Mouse (Mus musculus): ENCODE results near the gene Ear14. TPM values are rescaled to one million over a fixed set of nuclear protein-coding genes. Genes with fewer than 3 reads are reported as not detected.
"Not testable (repeated sequence)": the region's sequence is repeated elsewhere in the genome, so short reads cannot be mapped to it uniquely, and the experiment has no call there.

Ear14 gene
- not detected in 2 replicates for polyA plus RNA-seq (2015; fragmentation: Nextera tagmentation; extraction: Ambion mirVana)

DNA sequence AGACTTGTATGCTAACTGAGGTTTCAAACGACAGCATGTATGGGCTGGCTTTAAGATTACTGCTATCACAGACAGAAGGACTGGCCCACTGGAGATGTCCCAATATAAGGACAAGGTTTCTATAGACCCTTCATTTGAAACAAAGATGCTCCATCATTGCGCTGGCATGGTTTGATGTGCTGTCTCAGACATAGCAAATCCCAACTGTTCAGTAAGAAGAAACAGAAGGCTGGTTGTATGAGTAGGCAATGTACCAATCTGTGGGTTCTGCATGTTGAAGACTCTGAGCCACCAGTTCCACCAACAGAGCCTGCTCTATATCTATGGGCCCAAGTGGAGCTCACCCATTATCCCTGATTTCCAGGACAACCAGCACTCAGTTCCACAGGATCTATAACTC is at the start of gene Ear14:
Gene Ear14, plus strand, starts transcription at position 277 of the 400 bp plus-strand sequence.
- H3K4me2 ChIP-seq (ENCODE audit: low read depth, low read length): no peak within 1 kb of the TSS
- no peaks in the 10 kb centered on the region for H3K27me3 ChIP-seq (ENCODE audit: insufficient read depth, low read length)
- H3K36me3 ChIP-seq (replicated peaks; ENCODE audit: insufficient read depth, low read length): no peaks in the 10 kb centered on the region
- no peak within 1 kb of the TSS for H3K27ac ChIP-seq (ENCODE audit: low read depth)
- no peaks in the 10 kb centered on the region for H3K9me3 ChIP-seq (ENCODE audit: low read length)
- H3K4me3 ChIP-seq (ENCODE audit: low read depth, low read length): no peak within 1 kb of the TSS
- no peak for ATAC-seq
- H3K9ac ChIP-seq (replicated peaks): no peak within 1 kb of the TSS
- TF ChIP-seq EP300 (IDR thresholded peaks at IDR 0.05; ENCODE audit: low read depth) (no peak), CTCF (IDR thresholded peaks at IDR 0.05; ENCODE audit: low read depth) (no peak)
- no peaks in the 10 kb centered on the region for H3K4me1 ChIP-seq (ENCODE audit: insufficient read depth)
- 76% methylated on average over 2 of the region's 2 CpGs for WGBS (ENCODE audit: insufficient replicate concordance)
- DNase-seq: no peak

DNA sequence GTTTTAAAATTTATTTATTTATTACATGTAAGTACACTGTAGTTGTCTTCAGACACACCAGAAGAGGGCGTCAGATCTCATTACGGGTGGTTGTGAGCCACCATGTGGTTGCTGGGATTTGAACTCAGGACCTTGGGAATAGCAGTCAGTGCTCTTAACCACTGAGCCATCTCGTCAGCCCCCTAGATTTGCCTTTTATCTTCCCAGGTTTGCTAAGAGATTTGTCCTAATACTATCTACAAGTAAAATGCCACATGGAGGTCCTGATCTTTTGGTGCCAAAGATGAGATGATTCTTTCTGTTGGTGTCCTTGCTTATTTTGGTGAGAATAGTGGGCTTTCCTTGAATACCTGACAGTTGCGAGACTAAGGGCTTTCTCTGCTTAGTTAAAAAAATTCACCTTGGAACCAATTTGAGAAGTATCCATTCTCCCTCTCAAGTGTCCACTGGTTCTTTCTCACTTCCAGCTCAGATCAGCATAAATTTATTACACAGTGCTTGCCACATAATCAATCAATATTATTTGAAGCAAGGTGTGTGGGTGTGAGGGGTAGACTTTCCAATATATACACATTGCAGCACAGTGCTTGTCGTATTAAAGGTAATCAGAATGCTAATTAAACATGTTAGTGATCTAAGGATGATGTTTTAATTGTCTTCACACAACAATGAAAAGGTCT is 47.0 kb upstream of the Ear14 start:
- ATAC-seq (no peak), DNase-seq (no peak)
- Histone ChIP-seq H3K36me3 (replicated peaks; ENCODE audit: insufficient read depth, low read length) (no peaks in the 10 kb centered on the region), H3K4me3 (ENCODE audit: low read depth, low read length) (no peak overlapping the region), H3K9ac (replicated peaks) (no peak overlapping the region), H3K27me3 (ENCODE audit: insufficient read depth, low read length) (no peaks in the 10 kb centered on the region), H3K27ac (ENCODE audit: low read depth) (no peak overlapping the region), H3K4me1 (ENCODE audit: insufficient read depth) (peaks cover 10% of the 10 kb centered on the region), H3K9me3 (ENCODE audit: low read length) (no peaks in the 10 kb centered on the region), H3K4me2 (ENCODE audit: low read depth, low read length) (no peak overlapping the region)
- TF ChIP-seq EP300 (IDR thresholded peaks at IDR 0.05; ENCODE audit: low read depth) (no peak), CTCF (IDR thresholded peaks at IDR 0.05; ENCODE audit: low read depth) (no peak)
- 77% methylated on average over 5 of the region's 5 CpGs for WGBS (ENCODE audit: insufficient replicate concordance)

DNA sequence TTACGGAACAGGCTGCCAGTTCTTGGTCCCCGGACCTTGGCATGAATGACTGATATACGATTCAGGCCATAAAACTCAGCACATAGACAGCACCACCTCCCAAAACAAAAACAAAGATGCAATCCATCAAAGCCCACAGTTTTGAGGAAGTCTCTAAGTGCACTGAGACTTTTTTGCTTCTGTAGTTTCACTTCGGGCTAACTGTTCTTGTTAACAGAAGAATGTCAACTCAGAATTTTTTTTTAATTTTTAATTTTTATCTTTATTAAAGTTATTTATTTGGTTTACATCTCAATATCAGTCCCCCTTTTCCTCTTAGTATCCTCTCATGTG is 46.5 kb upstream of the Ear14 start:
- Histone ChIP-seq H3K9ac (replicated peaks) (no peak overlapping the region), H3K27ac (ENCODE audit: low read depth) (no peak overlapping the region), H3K4me1 (ENCODE audit: insufficient read depth) (peaks cover 10% of the 10 kb centered on the region), H3K9me3 (ENCODE audit: low read length) (no peaks in the 10 kb centered on the region), H3K4me3 (ENCODE audit: low read depth, low read length) (no peak overlapping the region), H3K27me3 (ENCODE audit: insufficient read depth, low read length) (no peaks in the 10 kb centered on the region), H3K4me2 (ENCODE audit: low read depth, low read length) (no peak overlapping the region), H3K36me3 (replicated peaks; ENCODE audit: insufficient read depth, low read length) (no peaks in the 10 kb centered on the region)
- TF ChIP-seq CTCF (IDR thresholded peaks at IDR 0.05; ENCODE audit: low read depth): no peak
- TF ChIP-seq EP300 (IDR thresholded peaks at IDR 0.05; ENCODE audit: low read depth): no peak
- ATAC-seq (no peak), DNase-seq (no peak)
- WGBS (ENCODE audit: insufficient replicate concordance): 50% methylated on average over 4 of the region's 4 CpGs

DNA sequence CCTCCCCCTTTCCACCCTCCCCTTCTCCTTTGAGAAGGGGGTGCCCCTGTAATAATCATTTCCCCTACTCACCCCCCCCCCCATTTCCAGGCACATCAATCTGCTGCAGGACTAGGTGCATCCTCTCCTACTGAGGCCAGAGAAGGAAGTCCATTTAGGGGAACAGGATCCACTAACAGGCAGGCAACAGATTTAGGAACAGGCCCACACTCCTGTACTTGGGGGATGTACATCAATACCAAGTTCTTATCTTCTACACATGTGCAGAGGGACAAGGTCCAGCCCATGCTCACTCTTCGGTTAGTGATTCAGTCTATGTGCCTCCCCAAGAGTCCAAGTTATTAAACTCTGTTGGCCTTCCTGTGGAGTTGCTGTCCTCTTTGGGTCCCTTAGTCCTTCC is 46.1 kb upstream of the Ear14 start:
- Histone ChIP-seq H3K4me2 (ENCODE audit: low read depth, low read length) (no peak overlapping the region), H3K36me3 (replicated peaks; ENCODE audit: insufficient read depth, low read length) (no peaks in the 10 kb centered on the region), H3K9ac (replicated peaks) (no peak overlapping the region), H3K4me3 (ENCODE audit: low read depth, low read length) (no peak overlapping the region), H3K4me1 (ENCODE audit: insufficient read depth) (peaks cover 8% of the 10 kb centered on the region), H3K9me3 (ENCODE audit: low read length) (no peaks in the 10 kb centered on the region), H3K27ac (ENCODE audit: low read depth) (no peak overlapping the region), H3K27me3 (ENCODE audit: insufficient read depth, low read length) (no peaks in the 10 kb centered on the region)
- no peak for ATAC-seq
- DNase-seq: no peak
- TF ChIP-seq CTCF (IDR thresholded peaks at IDR 0.05; ENCODE audit: low read depth) (no peak), EP300 (IDR thresholded peaks at IDR 0.05; ENCODE audit: low read depth) (no peak)
- 80% methylated on average over 1 of the region's 1 CpGs for WGBS (ENCODE audit: insufficient replicate concordance)

DNA sequence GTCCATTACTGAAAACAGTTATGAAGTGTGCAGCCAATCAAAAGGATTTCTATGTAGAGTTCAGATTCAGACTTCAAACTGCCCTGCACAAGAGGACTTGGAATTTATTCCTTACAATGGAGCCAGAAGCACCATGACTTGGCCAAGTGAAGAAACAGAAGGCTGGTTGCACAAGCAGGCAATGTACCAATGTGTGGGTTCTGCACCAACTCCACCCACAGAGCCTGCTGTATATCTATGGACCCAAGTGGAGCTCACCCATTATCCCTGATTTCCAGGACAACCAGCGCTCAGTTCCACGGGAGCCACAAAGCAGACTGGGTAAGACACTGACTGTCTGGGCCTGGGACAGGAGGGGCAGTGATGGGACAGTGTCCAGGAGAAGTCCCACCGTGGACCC is 41.2 kb upstream of the Ear14 start, which contains the start of gene Rnase2b:
Gene Rnase2b, plus strand, starts transcription at position 285 of the 400 bp plus-strand sequence.
- WGBS (ENCODE audit: insufficient replicate concordance): 78% methylated on average over 3 of the region's 3 CpGs
- DNase-seq; H3K4me1 ChIP-seq (ENCODE audit: insufficient read depth); H3K4me2 ChIP-seq (ENCODE audit: low read depth, low read length); ATAC-seq; H3K4me3 ChIP-seq (ENCODE audit: low read depth, low read length); H3K27me3 ChIP-seq (ENCODE audit: insufficient read depth, low read length); H3K9ac ChIP-seq (replicated peaks); H3K9me3 ChIP-seq (ENCODE audit: low read length); H3K27ac ChIP-seq (ENCODE audit: low read depth); H3K36me3 ChIP-seq (replicated peaks; ENCODE audit: insufficient read depth, low read length): not testable (repeated sequence)

DNA sequence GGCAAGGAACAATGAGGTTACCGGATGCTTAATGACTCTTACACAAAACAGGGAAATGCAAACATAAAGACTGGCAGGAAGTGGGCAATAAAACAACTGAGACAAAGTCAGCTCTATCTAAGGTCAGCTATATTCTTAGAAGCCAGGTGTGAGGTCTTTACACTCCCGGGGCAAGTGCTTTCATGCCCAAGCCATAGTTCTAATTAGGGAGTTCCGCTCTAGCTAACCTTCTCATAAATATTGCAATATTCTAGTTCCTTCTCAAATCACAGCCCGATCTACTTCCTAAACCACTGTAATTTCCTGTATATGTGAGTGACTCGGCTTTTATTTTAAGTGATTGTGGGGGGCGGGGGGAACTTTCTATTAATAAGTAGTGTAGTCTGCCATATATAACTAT is 39.9 kb upstream of the Ear14 start:
- H3K9me3 ChIP-seq (ENCODE audit: low read length); H3K9ac ChIP-seq (replicated peaks); ATAC-seq; H3K36me3 ChIP-seq (replicated peaks; ENCODE audit: insufficient read depth, low read length); DNase-seq; H3K27ac ChIP-seq (ENCODE audit: low read depth); H3K4me3 ChIP-seq (ENCODE audit: low read depth, low read length); H3K4me2 ChIP-seq (ENCODE audit: low read depth, low read length); H3K27me3 ChIP-seq (ENCODE audit: insufficient read depth, low read length); H3K4me1 ChIP-seq (ENCODE audit: insufficient read depth): not testable (repeated sequence)
- 69% methylated on average over 6 of the region's 6 CpGs for WGBS (ENCODE audit: insufficient replicate concordance)

DNA sequence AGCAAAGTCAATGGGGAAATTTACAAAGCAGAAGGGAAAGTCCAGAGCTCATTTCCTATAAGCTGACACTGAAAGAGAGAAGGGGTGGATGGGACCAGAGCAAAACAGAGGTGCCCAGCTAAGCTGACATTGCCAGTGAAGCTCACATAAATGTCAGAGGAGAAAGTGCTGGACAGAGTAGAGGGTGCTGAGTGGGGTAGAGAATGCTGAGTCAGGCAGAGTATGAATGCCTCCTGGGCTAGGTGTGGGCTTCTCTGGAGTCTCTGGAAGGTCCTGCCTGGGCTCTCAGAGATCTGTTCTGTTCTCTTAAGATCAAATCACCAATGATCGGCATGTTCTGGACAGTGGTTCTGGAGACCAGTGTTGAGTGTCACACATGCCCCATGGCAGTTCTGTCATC is 37.8 kb upstream of the Ear14 start:
- ATAC-seq (no peak), DNase-seq (no peak)
- Histone ChIP-seq H3K4me2 (ENCODE audit: low read depth, low read length) (no peak overlapping the region), H3K27me3 (ENCODE audit: insufficient read depth, low read length) (no peaks in the 10 kb centered on the region), H3K9me3 (ENCODE audit: low read length) (no peaks in the 10 kb centered on the region), H3K4me1 (ENCODE audit: insufficient read depth) (no peaks in the 10 kb centered on the region; the same call in 1 of the 2 replicates), H3K9ac (replicated peaks) (no peak overlapping the region), H3K4me3 (ENCODE audit: low read depth, low read length) (no peak overlapping the region), H3K27ac (ENCODE audit: low read depth) (no peak overlapping the region), H3K36me3 (replicated peaks; ENCODE audit: insufficient read depth, low read length) (no peaks in the 10 kb centered on the region)
- TF ChIP-seq CTCF (IDR thresholded peaks at IDR 0.05; ENCODE audit: low read depth) (no peak), EP300 (IDR thresholded peaks at IDR 0.05; ENCODE audit: low read depth) (no peak)
- 77% methylated on average over 1 of the region's 1 CpGs for WGBS (ENCODE audit: insufficient replicate concordance)
